Mouse (Mus musculus) embryonic facial prominence, embryonic 10.5 days (tissue): ENCODE results near the gene Exoc6b. TPM values are rescaled to one million over a fixed set of nuclear protein-coding genes. Genes with fewer than 3 reads are reported as not detected.

ENCODE experiments used
- DNase-seq: peaks from one replicate; pipeline ENCODE4 v3.0.0-alpha.2; 2017; ENCODE audit warnings: low spot score
- H3K27ac ChIP-seq: fragments of 300-500 bp; sonication (generic); replicated peaks from 2 replicates; pipeline ENCODE4 v1.5.1; 2016; ENCODE audit warnings: mild to moderate bottlenecking
- H3K27me3 ChIP-seq: fragments of 300-500 bp; sonication (generic); replicated peaks from 2 replicates; pipeline ENCODE4 v1.6.1; 2016; ENCODE audit warnings: low read depth, mild to moderate bottlenecking; ENCODE audit not compliant: poor library complexity, severe bottlenecking
- H3K36me3 ChIP-seq: fragments of 300-500 bp; sonication (generic); replicated peaks from 2 replicates; pipeline ENCODE4 v1.6.1; 2016; ENCODE audit warnings: mild to moderate bottlenecking, moderate library complexity
- H3K4me1 ChIP-seq: fragments of 300-500 bp; sonication (generic); 2 replicates; pipeline ENCODE4 v1.6.1; 2016
- H3K4me3 ChIP-seq: fragments of 300-500 bp; sonication (generic); 2 replicates; pipeline ENCODE4 v1.5.1; 2016; ENCODE audit warnings: mild to moderate bottlenecking, moderate library complexity
- H3K9me3 ChIP-seq: fragments of 300-500 bp; sonication (generic); 2 replicates; pipeline ENCODE4 v1.6.1; 2016; ENCODE audit warnings: mild to moderate bottlenecking
- WGBS: fragments of 180-500 bp; shearing (Covaris S2); methylation state at CpG from one replicate; pipeline ENCODE4 v1.1.7; 2016; 5-methylcytosine and 5-hydroxymethylcytosine counted together
- polyA plus RNA-seq: library from polyadenylated mRNA; unstranded; fragments of >200 nt; fragmentation: Nextera tagmentation; extraction: Ambion mirVana; gene quantifications from 2 replicates; pipeline ENCODE4 v1.2.1, GENCODE M21; 2016

Gene Exoc6b
- polyA plus RNA-seq, 1 experiment from 2014 or later: 27.4 TPM

DNA sequence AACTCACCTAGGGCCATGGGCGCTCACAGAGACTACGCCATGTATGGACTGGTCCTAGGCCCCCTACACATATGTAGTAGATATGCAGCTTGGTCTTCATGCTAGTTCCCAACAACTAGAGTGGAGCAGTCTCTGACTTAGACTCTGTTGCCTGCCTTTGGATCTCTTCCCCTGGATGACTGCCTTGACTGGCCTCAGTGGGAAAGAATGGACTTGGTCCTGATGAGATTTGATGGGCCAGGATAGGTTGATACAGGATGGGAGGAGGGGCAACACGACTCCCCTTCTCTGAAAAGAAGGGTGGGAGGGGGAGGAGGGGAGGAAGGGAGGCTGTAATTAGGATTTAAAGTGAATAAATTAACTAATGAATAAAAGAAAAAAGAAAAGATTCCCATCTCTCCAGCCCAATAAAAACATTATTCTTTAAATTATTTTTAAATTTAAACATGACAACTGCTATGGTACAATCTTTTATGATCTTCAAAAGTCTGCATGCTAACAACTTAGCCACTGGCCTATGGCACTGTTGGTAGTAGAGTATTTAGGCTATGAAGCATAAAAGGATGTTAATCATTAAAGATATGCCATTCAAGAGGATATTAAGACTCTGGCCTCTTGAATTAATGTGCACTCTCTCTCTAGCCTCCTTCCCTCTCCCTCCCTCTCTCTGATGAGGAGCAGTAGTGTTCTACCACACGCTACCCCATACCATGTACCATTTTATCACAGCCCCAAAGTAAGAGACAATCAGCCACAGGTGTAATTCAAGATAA lies 170.1 kb downstream of the Exoc6b start:
- no peak for DNase-seq
- Histone ChIP-seq H3K4me3 (no peak overlapping the region), H3K27me3 (no peaks in the 10 kb centered on the region), H3K36me3 (no peaks in the 10 kb centered on the region), H3K9me3 (no peaks in the 10 kb centered on the region), H3K27ac (no peak overlapping the region), H3K4me1 (no peaks in the 10 kb centered on the region)
- 83% methylated on average over 4 of the region's 4 CpGs for WGBS

DNA sequence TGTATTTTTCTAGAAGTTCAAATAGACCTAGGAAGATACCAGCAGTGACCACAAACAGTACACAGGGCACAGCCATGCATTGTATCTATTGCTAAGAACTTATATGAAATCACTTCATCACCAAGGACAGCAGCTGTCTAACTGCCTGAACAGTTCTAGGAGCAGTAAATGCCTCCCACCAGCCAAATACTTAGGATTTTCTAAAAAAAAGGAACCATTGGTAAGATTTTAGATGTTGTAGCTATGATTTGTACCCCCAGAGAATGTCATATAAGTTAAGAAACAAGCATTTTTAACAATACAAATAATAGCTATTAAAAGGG lies 175.6 kb downstream of the Exoc6b start:
- Histone ChIP-seq H3K4me3 (no peak overlapping the region), H3K27ac (no peak overlapping the region), H3K27me3 (no peaks in the 10 kb centered on the region), H3K9me3 (no peaks in the 10 kb centered on the region), H3K36me3 (no peaks in the 10 kb centered on the region), H3K4me1 (peaks cover 8% of the 10 kb centered on the region)
- DNase-seq: no peak

DNA sequence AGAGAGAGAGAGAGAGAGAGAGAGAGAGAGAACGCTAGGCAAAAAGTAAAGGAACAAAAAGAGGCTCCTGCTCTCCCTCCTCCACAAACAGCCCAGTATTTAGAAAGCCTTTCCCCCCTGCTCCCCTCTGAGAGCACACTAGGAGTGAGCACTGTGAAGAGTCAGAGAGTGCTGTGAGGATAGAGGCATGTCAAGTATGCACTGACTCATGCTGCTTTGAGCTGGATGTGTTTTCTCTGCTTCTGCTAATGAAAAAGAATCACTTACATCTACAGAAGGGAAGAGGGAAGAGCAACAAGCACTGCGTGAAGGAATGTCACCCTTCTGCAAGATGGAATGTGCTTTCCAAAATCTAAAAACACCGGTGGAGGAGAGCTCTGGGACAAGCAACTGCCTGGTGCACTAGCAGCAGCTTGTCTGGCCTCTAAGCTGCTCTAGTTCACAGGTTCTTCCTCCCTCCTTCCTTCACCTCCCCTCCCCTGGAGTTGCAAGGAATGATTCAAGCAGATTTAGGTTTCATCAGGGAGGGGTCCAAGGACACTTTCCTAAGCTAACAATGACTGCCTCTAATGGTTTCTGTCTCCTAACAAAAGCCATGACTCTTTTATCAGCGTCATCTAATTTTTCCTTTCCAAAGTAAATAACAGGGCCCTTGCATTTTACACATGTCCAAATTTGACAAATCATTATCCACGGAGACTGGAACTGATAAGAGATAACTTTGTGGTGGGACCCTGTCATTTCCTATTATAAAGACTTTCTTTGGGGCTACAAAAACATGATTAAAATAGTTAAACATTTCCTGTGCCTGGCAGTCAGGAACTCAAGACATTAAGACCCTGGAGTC lies 176.2 kb downstream of the Exoc6b start:
- H3K9me3 ChIP-seq: no peaks in the 10 kb centered on the region
- H3K4me1 ChIP-seq: peaks cover 8% of the 10 kb centered on the region
- H3K36me3 ChIP-seq: no peaks in the 10 kb centered on the region
- WGBS: 22% methylated on average over 5 of the region's 5 CpGs
- peak; percentile 10 for DNase-seq
- H3K27ac ChIP-seq: no peak overlapping the region
- no peaks in the 10 kb centered on the region for H3K27me3 ChIP-seq
- no peak overlapping the region for H3K4me3 ChIP-seq

DNA sequence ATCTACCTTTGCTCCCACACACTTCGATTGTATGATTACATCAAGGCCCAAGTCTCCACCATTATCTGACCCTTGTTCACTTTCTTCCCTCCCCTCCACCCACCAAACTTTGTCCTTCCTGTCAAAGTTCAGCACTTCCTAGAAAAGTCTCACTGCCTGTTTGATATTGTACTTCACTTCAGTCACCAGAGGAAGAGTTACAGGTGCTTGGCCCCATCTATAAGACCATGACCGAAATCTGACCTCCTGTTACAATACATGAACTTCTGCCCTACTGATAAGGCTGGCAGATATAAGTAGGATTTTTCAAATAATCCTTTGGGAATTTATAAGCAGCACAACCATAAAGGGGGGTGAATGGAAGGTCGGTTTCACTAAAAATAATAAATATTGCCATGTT lies 182.8 kb downstream of the Exoc6b start:
- H3K4me1 ChIP-seq: peaks cover 16% of the 10 kb centered on the region
- no peaks in the 10 kb centered on the region for H3K36me3 ChIP-seq
- H3K27me3 ChIP-seq: no peaks in the 10 kb centered on the region
- no peaks in the 10 kb centered on the region for H3K9me3 ChIP-seq
- H3K4me3 ChIP-seq: no peak overlapping the region
- 82% methylated on average over 3 of the region's 3 CpGs for WGBS
- no peak for DNase-seq
- no peak overlapping the region for H3K27ac ChIP-seq

DNA sequence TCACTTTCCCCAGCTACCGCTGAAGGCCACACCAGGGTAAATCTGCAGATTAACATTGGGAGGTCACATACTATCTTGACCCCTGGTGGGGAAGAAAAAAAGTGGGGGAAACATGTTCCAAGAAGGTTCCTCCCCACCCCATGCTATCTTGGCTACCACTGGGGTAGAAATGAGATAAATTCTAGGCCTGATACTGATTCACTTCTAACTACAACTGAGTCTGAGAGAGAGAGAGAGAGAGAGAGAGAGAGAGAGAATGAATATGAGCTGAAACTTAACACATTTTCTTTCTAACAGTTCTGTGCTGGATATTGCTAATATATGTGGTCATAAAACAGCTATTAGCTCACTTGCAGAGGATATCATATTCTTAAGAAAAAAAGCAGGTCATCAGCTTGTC lies 184.2 kb downstream of the Exoc6b start:
- Histone ChIP-seq H3K27me3 (no peaks in the 10 kb centered on the region), H3K27ac (no peak overlapping the region), H3K4me1 (peaks cover 16% of the 10 kb centered on the region), H3K9me3 (no peaks in the 10 kb centered on the region), H3K4me3 (no peak overlapping the region), H3K36me3 (no peaks in the 10 kb centered on the region)
- no peak for DNase-seq
- 70% methylated on average over 1 of the region's 1 CpGs for WGBS

DNA sequence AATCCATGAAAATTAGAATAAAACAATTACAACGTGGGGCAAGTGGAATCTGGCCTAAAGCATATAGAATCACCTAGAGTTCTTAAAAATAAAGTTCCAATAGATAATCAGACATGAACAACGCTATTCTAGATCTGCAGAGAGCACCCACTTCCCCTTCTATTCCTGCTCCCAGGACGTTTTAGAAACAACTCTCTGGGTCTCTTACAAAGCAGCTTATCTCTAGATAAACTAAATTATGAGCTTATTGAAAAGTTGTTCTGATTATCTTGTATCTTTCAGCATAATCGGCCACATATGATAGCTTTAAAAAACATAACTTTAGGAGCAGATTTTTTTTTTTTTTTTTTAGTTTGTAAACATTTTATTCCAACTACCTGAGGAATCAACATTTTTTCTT lies 185.6 kb downstream of the Exoc6b start:
- Histone ChIP-seq H3K36me3 (no peaks in the 10 kb centered on the region), H3K9me3 (no peaks in the 10 kb centered on the region), H3K27ac (no peak overlapping the region), H3K4me3 (no peak overlapping the region), H3K27me3 (no peaks in the 10 kb centered on the region), H3K4me1 (peaks cover 16% of the 10 kb centered on the region)
- no peak for DNase-seq
- 72% methylated on average over 4 of the region's 4 CpGs for WGBS

DNA sequence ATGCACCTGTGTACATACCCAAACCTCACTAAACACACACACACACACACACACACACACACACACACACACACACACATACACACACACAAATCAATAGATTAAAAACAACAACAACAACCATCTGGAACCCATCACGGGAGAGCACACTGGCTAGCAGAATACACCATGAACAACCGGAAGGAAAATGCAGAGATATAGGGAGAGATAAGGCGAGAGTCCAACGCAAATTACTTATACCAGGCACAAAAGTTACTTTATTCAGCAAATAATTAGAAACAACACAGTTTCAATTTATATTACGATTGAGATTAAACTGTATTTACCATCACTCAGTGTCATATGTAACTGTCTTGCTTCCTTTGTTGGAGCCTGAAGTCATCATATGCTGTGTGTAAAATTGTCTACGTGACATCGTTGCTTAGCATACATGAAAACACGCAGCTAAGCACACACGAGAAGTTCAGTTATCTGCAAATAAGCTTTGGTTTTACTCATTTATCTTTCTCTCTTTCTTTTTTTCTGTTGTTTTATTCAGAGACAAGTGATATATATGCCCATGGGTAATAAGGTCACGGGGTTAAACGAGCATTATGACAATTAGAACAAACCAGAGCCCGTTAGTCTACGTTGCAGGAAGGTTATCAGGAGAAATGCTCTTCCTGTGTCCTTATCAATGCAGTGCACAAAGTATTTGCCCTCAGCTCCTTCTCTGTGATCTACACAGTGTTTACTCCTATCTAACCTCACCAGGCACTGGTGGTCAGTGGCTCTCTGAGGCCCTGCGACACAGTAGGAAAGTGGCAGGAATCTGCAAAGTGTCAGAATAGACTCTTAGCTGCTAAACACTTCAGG lies 186.4 kb downstream of the Exoc6b start:
- 66% methylated on average over 14 of the region's 14 CpGs for WGBS
- Histone ChIP-seq H3K4me3 (no peak overlapping the region), H3K4me1 (peaks cover 16% of the 10 kb centered on the region), H3K27ac (no peak overlapping the region), H3K36me3 (no peaks in the 10 kb centered on the region), H3K9me3 (no peaks in the 10 kb centered on the region), H3K27me3 (no peaks in the 10 kb centered on the region)
- DNase-seq: no peak

DNA sequence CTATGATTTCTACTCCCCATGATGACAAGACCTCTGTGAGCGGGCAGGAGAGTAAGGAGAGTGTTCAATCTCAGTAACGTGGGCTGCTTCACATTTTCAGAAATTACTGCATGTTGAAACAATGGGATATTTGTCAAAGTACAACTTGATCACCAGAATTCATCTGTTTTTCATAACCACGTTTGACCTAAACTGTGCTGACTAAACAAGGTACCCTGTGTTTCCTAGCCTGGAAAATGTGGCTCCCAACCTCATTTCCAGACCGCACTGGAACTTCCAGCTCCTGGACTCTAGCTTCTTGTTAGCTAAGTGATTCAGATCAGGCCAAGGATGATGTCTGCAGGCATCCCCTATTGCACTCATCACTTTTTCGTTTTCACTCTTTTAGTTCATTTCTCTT lies 193.4 kb downstream of the Exoc6b start:
- no peak overlapping the region for H3K4me3 ChIP-seq
- H3K9me3 ChIP-seq: no peaks in the 10 kb centered on the region
- peak overlapping the region; percentile 65; the same call in 1 of the 2 replicates for H3K27ac ChIP-seq
- 0 out of 2 replicates have a peak, but pooled peaks cover 9% of the 10 kb centered on the region for H3K27me3 ChIP-seq
- no peaks in the 10 kb centered on the region for H3K36me3 ChIP-seq
- 52% methylated on average over 5 of the region's 5 CpGs for WGBS
- peaks cover 3% of the 10 kb centered on the region; the same call in 1 of the 2 replicates for H3K4me1 ChIP-seq
- DNase-seq: peak; percentile 34

DNA sequence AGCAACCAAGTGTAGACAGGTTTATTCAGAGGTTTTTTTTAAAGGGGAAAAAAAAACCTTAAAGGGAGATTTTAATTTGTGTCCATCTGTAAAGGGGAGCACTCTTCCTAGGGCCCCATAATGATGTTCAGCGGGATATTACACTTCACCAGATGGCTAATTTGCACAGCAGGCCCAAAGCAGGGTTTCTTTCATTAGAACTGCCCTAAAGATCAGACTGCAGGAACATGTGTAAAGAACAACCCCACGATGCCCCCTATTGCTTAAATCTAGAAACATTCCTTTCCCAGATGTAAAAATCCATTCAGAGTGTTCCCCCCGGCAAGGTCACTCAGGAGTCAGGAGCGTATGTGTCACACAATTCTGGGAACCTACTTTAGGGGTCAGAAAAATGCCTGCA lies 202.2 kb downstream of the Exoc6b start:
- peaks cover 8% of the 10 kb centered on the region; the same call in 1 of the 2 replicates for H3K27me3 ChIP-seq
- H3K27ac ChIP-seq: no peak overlapping the region; the same call in 1 of the 2 replicates
- H3K4me3 ChIP-seq: no peak overlapping the region
- H3K4me1 ChIP-seq: peaks cover 29% of the 10 kb centered on the region
- no peaks in the 10 kb centered on the region for H3K9me3 ChIP-seq
- no peaks in the 10 kb centered on the region for H3K36me3 ChIP-seq
- peak; percentile 42 for DNase-seq
- WGBS: 8% methylated on average over 4 of the region's 4 CpGs

DNA sequence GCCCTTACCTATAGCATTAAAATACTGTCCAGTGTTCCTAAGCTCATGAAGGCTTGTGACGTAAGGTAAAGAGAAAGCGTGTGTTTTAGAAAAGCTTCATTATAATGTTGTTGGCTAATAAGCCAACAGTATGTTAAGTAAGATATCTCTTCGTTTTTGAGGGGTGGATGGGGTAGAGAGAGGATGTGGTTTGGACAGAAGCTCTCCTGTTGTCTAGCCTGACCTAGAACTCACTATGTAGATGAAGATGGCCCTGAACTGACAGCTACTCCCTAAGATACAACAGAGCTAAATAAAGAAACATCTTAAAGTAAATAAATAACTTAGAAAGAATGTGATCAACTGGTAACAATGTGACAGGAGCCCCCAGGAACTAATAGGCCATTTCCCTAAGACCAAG lies 204.7 kb downstream of the Exoc6b start:
- WGBS: 89% methylated on average over 3 of the region's 3 CpGs
- no peaks in the 10 kb centered on the region for H3K36me3 ChIP-seq
- peaks cover 3% of the 10 kb centered on the region; the same call in 1 of the 2 replicates for H3K27me3 ChIP-seq
- H3K9me3 ChIP-seq: no peaks in the 10 kb centered on the region
- peaks cover 33% of the 10 kb centered on the region for H3K4me1 ChIP-seq
- H3K4me3 ChIP-seq: no peak overlapping the region
- no peak for DNase-seq
- no peak overlapping the region for H3K27ac ChIP-seq

DNA sequence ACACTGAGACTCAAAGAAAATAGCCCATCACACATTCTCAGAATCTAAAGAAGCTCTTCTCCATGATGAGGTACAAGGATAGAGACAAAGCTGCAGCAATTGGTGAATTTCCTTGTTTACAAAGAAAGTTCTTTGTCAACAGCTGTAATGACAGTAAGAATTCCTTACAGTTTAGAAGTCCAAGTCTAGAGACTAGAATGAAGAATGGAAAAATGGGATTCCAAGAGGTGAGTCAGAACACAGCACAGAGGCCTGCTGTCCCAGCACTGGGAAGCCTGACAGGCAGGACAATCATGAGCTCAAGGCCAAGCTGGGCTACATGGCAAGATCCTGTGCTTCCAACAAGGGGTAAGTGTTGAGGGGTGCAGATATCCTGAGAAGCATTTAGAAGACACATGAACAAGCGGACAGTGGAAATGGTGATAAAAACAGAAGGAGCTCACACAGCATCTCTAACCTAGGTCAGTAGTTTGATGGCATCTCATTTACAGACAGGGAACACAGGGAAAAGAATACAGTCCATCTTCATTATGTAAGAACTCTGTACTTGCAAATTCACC lies 205.4 kb downstream of the Exoc6b start:
- Histone ChIP-seq H3K27ac (no peak overlapping the region), H3K4me3 (no peak overlapping the region), H3K9me3 (no peaks in the 10 kb centered on the region), H3K4me1 (peaks cover 33% of the 10 kb centered on the region), H3K27me3 (0 out of 2 replicates have a peak, but pooled peaks cover 3% of the 10 kb centered on the region), H3K36me3 (no peaks in the 10 kb centered on the region)
- WGBS: 96% methylated on average over 1 of the region's 1 CpGs
- no peak for DNase-seq

DNA sequence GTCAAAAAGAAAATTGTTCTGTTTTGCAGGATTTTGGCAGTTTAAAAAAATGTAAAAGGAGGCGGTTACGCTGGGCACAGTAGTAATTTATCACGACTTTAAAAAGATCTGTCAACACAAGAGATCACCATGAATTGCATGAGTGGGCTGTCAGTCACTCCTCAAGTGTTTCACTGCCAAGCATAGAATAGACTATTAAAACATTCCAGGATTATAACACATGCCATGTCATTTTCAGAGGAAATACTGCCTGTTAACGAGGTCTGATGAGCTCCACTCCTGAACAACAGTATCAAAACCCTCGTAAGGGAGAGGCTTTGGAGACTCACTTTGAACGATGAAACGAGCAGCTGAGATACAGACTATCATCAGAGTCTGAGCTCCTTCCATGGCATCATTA lies 223.6 kb downstream of the Exoc6b start:
- Histone ChIP-seq H3K4me1 (no peaks in the 10 kb centered on the region), H3K27me3 (no peaks in the 10 kb centered on the region), H3K36me3 (peaks cover 3% of the 10 kb centered on the region; the same call in 1 of the 2 replicates), H3K27ac (no peak overlapping the region), H3K4me3 (no peak overlapping the region), H3K9me3 (no peaks in the 10 kb centered on the region)
- 71% methylated on average over 7 of the region's 7 CpGs for WGBS
- no peak for DNase-seq
